Mouse (Mus musculus) neural tube, embryonic 13.5 days (tissue): ENCODE measurements around the gene Slc12a5. TPM values are rescaled to one million over a fixed set of nuclear protein-coding genes. Genes with fewer than 3 reads are reported as not detected.

Source experiments
- ATAC-seq: fragments of 200-750 bp; cut with Nextera tagmentation; 2 replicates; pipeline ENCODE4 v1.8.0; 2017; ENCODE audit warnings: low read depth, mild to moderate bottlenecking, moderate TSS enrichment, moderate library complexity
- H3K27ac ChIP-seq: fragments of 300-500 bp; sonication (generic); replicated peaks from 2 replicates; pipeline ENCODE4 v1.5.1; 2015; ENCODE audit warnings: moderate library complexity, mild to moderate bottlenecking, inconsistent platforms
- H3K27me3 ChIP-seq: fragments of 300-500 bp; sonication (generic); 2 replicates; pipeline ENCODE4 v1.6.1; 2015; ENCODE audit warnings: mild to moderate bottlenecking, inconsistent platforms
- H3K36me3 ChIP-seq: fragments of 300-500 bp; sonication (generic); 2 replicates; pipeline ENCODE4 v1.6.1; 2015; ENCODE audit warnings: mild to moderate bottlenecking, inconsistent platforms
- H3K4me1 ChIP-seq: fragments of 300-500 bp; sonication (generic); replicated peaks from 2 replicates; pipeline ENCODE4 v1.6.1; 2015; ENCODE audit warnings: inconsistent platforms
- H3K4me2 ChIP-seq: fragments of 300-500 bp; sonication (generic); 2 replicates; pipeline ENCODE4 v1.6.1; 2015; ENCODE audit warnings: inconsistent platforms, mild to moderate bottlenecking, moderate library complexity
- H3K4me3 ChIP-seq: fragments of 300-500 bp; sonication (generic); 2 replicates; pipeline ENCODE4 v1.5.1; 2015; ENCODE audit warnings: mild to moderate bottlenecking, inconsistent platforms
- H3K9ac ChIP-seq: fragments of 300-500 bp; sonication (generic); 2 replicates; pipeline ENCODE4 v1.6.1; 2015; ENCODE audit warnings: moderate library complexity, mild to moderate bottlenecking, inconsistent platforms
- H3K9me3 ChIP-seq: fragments of 300-500 bp; sonication (generic); 2 replicates; pipeline ENCODE4 v1.6.1; 2016; ENCODE audit warnings: inconsistent platforms
- WGBS: fragments of 180-500 bp; shearing (Covaris S2); methylation state at CpG from one replicate; pipeline ENCODE4 v1.1.7; 2015; 5-methylcytosine and 5-hydroxymethylcytosine counted together
- polyA plus RNA-seq: library from polyadenylated mRNA; unstranded; fragments of >200 nt; fragmentation: Nextera tagmentation; extraction: Ambion mirVana; gene quantifications from 2 replicates; pipeline ENCODE4 v1.2.1, GENCODE M21; 2015

The Slc12a5 gene
- polyA plus RNA-seq, 1 experiment from 2014 or later, result 20.8 TPM

DNA sequence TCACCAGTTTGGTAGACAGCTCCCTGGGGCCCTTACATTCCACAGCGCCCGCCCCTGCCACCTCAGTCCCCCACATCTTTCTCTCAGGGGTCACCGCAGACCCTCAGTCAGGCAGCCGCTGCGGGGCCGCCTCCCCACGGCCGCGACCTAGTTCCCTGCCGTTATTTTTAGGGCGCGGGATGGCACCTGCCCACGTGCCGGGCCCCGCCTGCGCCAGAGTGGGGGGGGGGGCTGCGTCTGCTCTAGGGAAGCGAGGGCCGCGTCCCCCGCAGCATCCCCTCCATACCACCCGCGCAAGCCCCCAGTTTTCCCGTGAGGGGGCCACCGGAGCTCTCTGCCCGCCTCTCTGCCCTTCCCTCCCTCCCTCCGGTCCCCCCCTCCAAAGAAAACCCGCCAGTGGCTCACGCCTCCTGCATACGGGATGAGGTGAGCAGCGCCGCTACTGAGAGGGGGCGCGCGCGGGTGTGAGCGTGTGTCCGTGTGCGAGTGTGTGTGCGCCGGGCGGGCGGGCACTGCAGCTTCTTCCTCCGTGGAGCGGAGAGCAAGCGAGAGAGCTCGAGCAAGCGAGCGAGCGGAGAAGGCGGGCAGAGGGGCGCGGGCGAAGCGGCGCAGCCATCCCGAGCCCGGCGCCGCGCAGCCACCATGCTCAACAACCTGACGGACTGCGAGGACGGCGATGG lies 7.3 kb downstream of the Slc12a5 start:
- Histone ChIP-seq H3K9me3 (no peaks in the 10 kb centered on the region), H3K9ac (peak overlapping the region; percentile 79), H3K4me1 (peaks cover 79% of the 10 kb centered on the region), H3K4me3 (peak overlapping the region; percentile 57), H3K27me3 (peaks cover 75% of the 10 kb centered on the region), H3K36me3 (no peaks in the 10 kb centered on the region), H3K4me2 (peak overlapping the region; percentile 67), H3K27ac (peak overlapping the region; percentile 89)
- under 1% methylated on average over 63 of the region's 65 CpGs for WGBS
- ATAC-seq, result peak; percentile 64

DNA sequence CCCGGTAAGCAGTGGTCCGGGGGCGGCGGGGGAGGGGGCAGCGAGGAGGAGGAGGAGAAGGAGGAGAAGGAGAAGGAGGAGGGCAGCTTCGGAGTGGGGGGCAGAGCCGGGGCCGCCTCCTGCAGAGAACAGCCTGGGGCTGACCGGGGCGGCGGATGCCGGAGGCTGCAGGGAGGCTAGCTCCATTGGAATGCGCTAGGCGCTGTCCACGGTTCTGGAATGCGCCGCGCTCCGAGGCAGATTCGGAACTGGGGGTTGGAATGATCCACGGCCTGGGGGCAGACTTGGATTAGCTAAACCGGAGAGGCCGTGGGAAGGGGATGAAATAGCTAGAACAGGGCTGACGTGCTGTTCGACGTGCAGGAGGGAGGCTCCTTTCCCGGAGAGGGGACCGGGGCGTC lies 7.8 kb downstream of the Slc12a5 start:
- H3K4me1 ChIP-seq, result peaks cover 78% of the 10 kb centered on the region
- no peaks in the 10 kb centered on the region for H3K36me3 ChIP-seq
- peak overlapping the region; percentile 57 for H3K4me3 ChIP-seq
- under 1% methylated on average over 25 of the region's 29 CpGs for WGBS
- H3K9ac ChIP-seq, result peak overlapping the region; percentile 79
- H3K27me3 ChIP-seq, result peaks cover 80% of the 10 kb centered on the region
- H3K9me3 ChIP-seq, result no peaks in the 10 kb centered on the region
- peak overlapping the region; percentile 89 for H3K27ac ChIP-seq
- H3K4me2 ChIP-seq, result peak overlapping the region; percentile 67
- peak; percentile 20; the same call in 1 of the 2 replicates for ATAC-seq

DNA sequence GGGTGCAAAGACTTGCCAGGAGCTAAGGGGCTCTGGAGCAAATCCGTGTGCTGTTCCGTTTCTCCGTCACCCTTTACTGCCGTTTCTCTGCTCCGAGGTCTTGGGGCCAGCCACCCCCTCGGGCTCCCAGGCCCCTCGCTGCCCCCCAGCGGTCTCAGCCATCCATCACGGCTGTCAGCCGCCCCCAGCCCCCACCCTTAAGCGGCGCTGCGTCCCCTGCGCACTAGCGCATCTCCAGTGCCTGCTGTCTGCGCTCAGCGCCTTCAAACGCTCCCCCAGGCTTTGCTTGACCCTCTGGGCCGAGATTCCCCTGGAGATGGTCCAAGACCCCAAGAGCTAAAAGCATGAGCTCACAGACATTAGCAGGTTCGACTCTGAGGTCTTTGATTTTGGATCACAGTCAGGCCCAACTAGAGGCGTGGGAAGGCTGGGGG lies 8.8 kb downstream of the Slc12a5 start:
- Histone ChIP-seq H3K9me3 (no peaks in the 10 kb centered on the region), H3K4me1 (peaks cover 69% of the 10 kb centered on the region), H3K4me3 (peak overlapping the region; percentile 57), H3K27ac (peak overlapping the region; percentile 89), H3K36me3 (no peaks in the 10 kb centered on the region), H3K9ac (peak overlapping the region; percentile 79), H3K4me2 (peak overlapping the region; percentile 67), H3K27me3 (peaks cover 83% of the 10 kb centered on the region)
- WGBS, result 2% methylated on average over 21 of the region's 21 CpGs
- ATAC-seq, result no peak

DNA sequence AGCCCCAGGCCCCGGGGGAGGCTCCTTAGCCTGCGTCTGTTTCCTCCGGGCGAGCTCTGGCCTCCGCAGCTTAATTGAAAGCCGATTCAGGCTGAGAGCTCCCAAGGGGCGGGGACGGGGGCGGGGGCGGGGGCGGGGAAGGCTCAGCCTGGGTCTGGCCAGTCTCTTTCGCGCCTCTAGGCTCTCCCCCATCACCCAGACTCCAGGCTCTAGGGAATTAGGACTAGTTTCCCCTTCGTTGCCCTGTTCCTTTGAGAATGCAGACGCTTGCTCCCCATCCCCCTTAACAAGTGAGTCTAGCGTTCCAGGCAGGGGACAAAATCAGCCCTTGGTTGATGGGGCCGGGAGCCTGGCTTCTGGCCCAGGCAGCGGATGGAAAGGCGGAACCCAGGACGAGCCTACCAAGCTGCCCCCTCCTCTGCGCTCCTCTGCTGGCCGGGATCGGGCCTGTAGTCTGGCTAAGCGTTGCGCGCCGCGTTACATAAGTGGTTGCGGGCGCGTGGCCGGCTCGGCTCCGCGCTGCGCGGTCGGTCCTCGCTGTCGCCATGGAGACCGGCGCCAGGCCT lies 10.1 kb downstream of the Slc12a5 start:
- H3K36me3 ChIP-seq, result no peaks in the 10 kb centered on the region
- WGBS, result under 1% methylated on average over 42 of the region's 42 CpGs
- H3K4me1 ChIP-seq, result peaks cover 59% of the 10 kb centered on the region
- no peak for ATAC-seq
- H3K27me3 ChIP-seq, result peaks cover 82% of the 10 kb centered on the region
- peak overlapping the region; percentile 67 for H3K4me2 ChIP-seq
- peak overlapping the region; percentile 57 for H3K4me3 ChIP-seq
- no peaks in the 10 kb centered on the region for H3K9me3 ChIP-seq
- peak overlapping the region; percentile 52; the same call in 1 of the 2 replicates for H3K27ac ChIP-seq
- peak overlapping the region; percentile 79 for H3K9ac ChIP-seq

DNA sequence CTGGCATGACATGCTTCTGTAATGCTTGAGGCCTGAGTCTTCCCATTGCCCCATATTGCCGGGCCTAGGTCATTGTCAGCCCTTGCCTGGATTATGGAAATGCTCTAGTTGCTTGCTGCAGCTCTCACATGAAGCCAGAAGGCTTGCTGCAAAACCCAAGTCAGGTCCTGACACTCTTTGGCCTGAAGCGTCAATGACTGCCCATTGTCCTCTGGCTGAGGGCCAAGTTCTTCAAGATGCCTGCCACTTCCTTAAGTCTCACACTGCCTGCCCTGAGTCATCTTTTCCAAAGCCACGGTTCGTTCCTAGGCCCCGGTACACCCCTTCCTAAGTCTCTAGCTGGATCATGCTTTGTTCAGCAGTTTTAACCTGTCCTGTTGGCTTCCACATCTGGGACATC lies 12.0 kb downstream of the Slc12a5 start:
- Histone ChIP-seq H3K4me1 (peaks cover 60% of the 10 kb centered on the region), H3K4me2 (no peak overlapping the region), H3K27ac (no peak overlapping the region), H3K4me3 (no peak overlapping the region), H3K9me3 (no peaks in the 10 kb centered on the region), H3K27me3 (peaks cover 66% of the 10 kb centered on the region), H3K9ac (no peak overlapping the region), H3K36me3 (no peaks in the 10 kb centered on the region)
- ATAC-seq, result no peak
- 69% methylated on average over 5 of the region's 5 CpGs for WGBS

DNA sequence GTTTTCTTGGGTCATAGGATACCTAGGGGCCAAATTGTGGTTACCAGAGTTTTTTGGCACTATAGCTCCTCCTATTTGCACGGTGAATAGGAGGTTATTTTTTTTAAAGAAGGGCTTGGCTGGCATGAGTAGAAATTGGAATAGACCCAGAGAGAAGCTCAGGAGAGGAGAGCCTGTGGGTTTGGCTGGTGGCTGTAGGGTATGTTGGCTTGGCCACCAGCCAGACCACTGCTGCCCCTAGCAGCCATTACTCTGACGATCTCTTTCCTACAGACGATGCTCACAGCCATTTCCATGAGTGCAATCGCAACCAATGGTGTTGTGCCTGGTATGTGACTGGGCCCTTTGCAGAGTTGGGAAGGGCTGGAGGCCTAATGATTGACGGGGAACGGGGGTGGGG lies 15.0 kb downstream of the Slc12a5 start:
- Histone ChIP-seq H3K9ac (no peak overlapping the region), H3K9me3 (no peaks in the 10 kb centered on the region), H3K4me1 (peaks cover 31% of the 10 kb centered on the region), H3K4me3 (no peak overlapping the region), H3K4me2 (no peak overlapping the region), H3K36me3 (peaks cover 12% of the 10 kb centered on the region; the same call in 1 of the 2 replicates), H3K27ac (no peak overlapping the region), H3K27me3 (peaks cover 51% of the 10 kb centered on the region)
- 71% methylated on average over 6 of the region's 6 CpGs for WGBS
- ATAC-seq, result no peak

DNA sequence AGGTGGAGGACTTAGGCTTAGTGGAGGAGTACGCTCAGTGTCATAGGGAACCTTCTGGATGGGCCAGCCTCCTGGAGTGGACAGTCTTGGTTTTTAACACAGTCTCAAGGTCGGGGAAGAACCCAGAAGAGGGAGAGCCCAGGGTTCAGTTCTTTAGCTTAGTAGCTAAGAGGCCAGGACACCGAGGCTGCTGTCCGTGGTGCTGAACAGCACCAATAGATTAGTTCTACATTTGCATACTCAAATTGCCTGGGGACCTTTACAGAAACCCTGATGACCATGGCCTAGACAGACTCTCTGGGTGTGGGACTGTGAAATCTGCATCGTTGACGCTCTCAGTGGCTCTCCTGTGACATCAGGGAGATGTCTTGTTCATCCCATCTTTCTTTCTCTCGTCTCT lies 19.1 kb downstream of the Slc12a5 start:
- Histone ChIP-seq H3K36me3 (peaks cover 24% of the 10 kb centered on the region; the same call in 1 of the 2 replicates), H3K27ac (no peak overlapping the region), H3K27me3 (peaks cover 23% of the 10 kb centered on the region; the same call in 1 of the 2 replicates), H3K9me3 (no peaks in the 10 kb centered on the region), H3K4me2 (no peak overlapping the region), H3K4me1 (peaks cover 17% of the 10 kb centered on the region), H3K4me3 (no peak overlapping the region), H3K9ac (no peak overlapping the region)
- WGBS, result 22% methylated on average over 7 of the region's 7 CpGs
- no peak for ATAC-seq

DNA sequence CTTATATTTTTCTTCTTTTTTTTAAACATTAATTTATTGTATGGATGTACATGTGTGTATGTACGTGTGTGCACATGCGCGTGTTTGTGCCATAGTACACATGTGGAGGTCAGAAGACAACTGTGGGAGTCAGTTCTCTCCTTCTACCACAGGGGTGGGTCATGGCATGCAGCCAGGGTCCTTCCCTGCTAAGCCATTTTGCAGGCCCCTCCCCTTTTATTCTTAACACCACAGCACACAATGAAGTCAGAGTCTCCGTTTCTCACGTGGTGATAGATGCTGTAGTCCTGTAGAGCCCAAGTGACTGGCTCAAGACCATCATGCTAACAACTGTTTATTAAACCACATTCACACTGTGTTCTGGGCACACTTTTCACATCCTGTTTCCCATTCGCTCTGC lies 25.4 kb downstream of the Slc12a5 start:
- Histone ChIP-seq H3K27me3 (peaks cover 3% of the 10 kb centered on the region), H3K4me2 (no peak overlapping the region), H3K4me3 (no peak overlapping the region), H3K27ac (no peak overlapping the region), H3K9ac (no peak overlapping the region), H3K36me3 (peaks cover 31% of the 10 kb centered on the region; the same call in 1 of the 2 replicates), H3K4me1 (no peaks in the 10 kb centered on the region; the same call in 1 of the 2 replicates), H3K9me3 (no peaks in the 10 kb centered on the region)
- no peak for ATAC-seq
- 76% methylated on average over 6 of the region's 6 CpGs for WGBS

DNA sequence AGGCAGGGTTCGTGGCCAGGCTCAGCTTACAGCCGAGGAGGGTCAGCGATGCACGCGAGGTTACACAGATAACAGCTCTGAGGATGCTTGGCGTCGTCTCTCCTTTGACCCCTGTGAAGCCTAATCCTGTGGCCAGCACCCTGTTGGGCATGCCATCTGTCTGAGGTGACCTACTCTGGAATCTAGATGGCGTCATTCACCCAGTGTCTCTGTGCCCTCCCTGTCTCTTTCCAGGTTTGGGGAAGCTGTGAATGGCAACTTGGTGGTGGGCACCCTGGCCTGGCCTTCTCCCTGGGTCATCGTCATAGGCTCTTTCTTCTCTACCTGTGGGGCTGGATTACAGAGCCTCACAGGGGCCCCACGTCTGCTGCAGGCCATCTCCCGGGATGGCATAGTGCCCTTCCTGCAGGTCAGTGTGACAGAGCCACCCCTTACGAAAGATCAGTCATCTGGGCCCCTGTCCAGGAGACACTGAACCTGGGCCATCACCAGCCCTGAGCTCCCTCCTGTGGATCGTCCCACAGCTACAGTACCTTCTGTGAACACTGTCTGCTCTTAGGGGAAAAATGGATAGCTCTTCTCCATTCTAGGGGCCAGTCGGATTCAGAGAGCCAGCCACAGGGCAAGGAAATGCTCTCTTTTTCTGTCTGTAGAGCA lies 25.9 kb downstream of the Slc12a5 start:
- Histone ChIP-seq H3K4me2 (no peak overlapping the region), H3K9ac (no peak overlapping the region), H3K4me3 (no peak overlapping the region), H3K9me3 (no peaks in the 10 kb centered on the region), H3K27me3 (peaks cover 3% of the 10 kb centered on the region), H3K27ac (no peak overlapping the region), H3K36me3 (peaks cover 31% of the 10 kb centered on the region; the same call in 1 of the 2 replicates), H3K4me1 (no peaks in the 10 kb centered on the region; the same call in 1 of the 2 replicates)
- no peak for ATAC-seq
- 85% methylated on average over 14 of the region's 14 CpGs for WGBS

DNA sequence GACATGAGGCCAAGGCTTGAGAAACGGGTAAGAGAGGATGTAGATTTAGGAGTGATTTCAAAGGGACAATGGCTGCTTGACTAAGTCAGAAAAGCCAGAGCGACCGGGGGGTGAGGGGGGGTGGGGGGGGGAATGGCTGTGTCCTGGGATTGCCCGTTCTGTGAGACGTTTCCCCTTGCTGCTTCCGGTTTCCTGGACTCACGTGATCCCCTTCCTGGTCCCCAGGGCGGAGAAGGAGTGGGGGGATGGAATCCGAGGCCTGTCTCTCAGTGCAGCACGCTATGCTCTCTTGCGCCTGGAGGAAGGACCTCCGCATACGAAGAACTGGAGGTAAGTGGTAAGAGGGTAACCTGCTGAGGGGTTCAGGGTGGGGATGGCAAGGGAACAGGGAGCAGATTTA lies 28.2 kb downstream of the Slc12a5 start:
- Histone ChIP-seq H3K9ac (no peak overlapping the region), H3K27ac (no peak overlapping the region), H3K4me3 (no peak overlapping the region), H3K4me2 (no peak overlapping the region), H3K36me3 (peaks cover 23% of the 10 kb centered on the region), H3K27me3 (no peaks in the 10 kb centered on the region; the same call in 1 of the 2 replicates), H3K9me3 (no peaks in the 10 kb centered on the region), H3K4me1 (no peaks in the 10 kb centered on the region; the same call in 1 of the 2 replicates)
- 71% methylated on average over 13 of the region's 13 CpGs for WGBS
- ATAC-seq, result no peak

DNA sequence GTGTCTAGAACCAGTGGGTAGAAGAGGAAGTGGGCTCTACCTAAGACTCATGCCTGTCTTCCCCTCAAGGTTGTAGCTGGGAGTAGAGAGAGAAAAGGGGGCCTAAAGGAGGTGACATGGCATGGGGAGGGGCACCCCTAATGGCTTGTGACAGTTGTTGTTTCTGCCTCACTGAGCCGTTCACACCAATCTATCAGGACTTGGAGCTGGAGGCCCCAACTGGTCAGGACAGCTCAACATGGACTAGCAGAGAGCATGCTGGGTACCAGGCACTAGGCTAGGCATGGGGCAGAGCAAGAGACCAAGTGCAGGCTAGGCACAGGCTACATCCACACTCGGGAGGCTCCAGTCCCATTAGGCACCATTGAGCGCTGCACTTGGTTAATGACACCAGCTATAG lies 30.5 kb downstream of the Slc12a5 start:
- Histone ChIP-seq H3K36me3 (peaks cover 23% of the 10 kb centered on the region), H3K27me3 (0 out of 2 replicates have a peak, but pooled peaks cover 8% of the 10 kb centered on the region), H3K4me2 (no peak overlapping the region), H3K4me3 (no peak overlapping the region), H3K9ac (no peak overlapping the region), H3K4me1 (peaks cover 7% of the 10 kb centered on the region; the same call in 1 of the 2 replicates), H3K27ac (no peak overlapping the region), H3K9me3 (no peaks in the 10 kb centered on the region)
- ATAC-seq, result no peak
- WGBS, result 79% methylated on average over 3 of the region's 3 CpGs

DNA sequence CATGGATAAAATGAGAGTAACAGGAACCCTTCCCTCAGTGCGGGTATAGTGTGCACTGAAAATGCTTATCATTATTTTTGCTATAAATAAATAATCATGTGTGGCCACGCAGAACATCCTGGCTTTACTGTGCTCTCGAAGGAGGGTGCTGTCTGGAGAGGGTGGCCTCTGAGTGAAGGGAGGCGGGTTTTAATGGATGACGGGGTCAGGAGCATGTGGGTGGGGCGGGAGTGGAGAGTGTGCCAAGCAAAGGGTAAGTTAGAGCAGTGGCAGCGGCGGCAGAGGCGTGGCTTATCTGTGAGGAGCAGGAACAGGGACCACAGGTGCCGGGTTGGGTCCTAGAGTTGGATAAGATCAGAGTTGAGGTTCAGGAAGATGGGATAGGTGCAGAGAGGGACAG lies 31.2 kb downstream of the Slc12a5 start:
- peaks cover 11% of the 10 kb centered on the region for H3K27me3 ChIP-seq
- H3K9me3 ChIP-seq, result no peaks in the 10 kb centered on the region
- H3K27ac ChIP-seq, result no peak overlapping the region
- 39% methylated on average over 10 of the region's 10 CpGs for WGBS
- no peak overlapping the region for H3K9ac ChIP-seq
- H3K36me3 ChIP-seq, result peaks cover 16% of the 10 kb centered on the region
- no peak overlapping the region for H3K4me2 ChIP-seq
- ATAC-seq, result no peak
- H3K4me1 ChIP-seq, result peaks cover 8% of the 10 kb centered on the region; the same call in 1 of the 2 replicates
- H3K4me3 ChIP-seq, result no peak overlapping the region
